Mouse (Mus musculus) lung, postnatal 14 days (tissue): ENCODE results near the gene Gpsm3.
A peak's percentile ranks its signal among the peaks of the same experiment; 100 is the strongest.

Experiments used
- DNase-seq: peaks from one replicate; pipeline ENCODE4 v3.0.0; 2021

Gpsm3 gene

GRCm38 (mm10) chr17:34631647-34632046 lies 42.0 kb downstream of the Gpsm3 start:
- no peak for DNase-seq

GRCm38 (mm10) chr17:34632261-34632691 lies 42.7 kb downstream of the Gpsm3 start:
- DNase-seq, result peak; percentile 81

DNA sequence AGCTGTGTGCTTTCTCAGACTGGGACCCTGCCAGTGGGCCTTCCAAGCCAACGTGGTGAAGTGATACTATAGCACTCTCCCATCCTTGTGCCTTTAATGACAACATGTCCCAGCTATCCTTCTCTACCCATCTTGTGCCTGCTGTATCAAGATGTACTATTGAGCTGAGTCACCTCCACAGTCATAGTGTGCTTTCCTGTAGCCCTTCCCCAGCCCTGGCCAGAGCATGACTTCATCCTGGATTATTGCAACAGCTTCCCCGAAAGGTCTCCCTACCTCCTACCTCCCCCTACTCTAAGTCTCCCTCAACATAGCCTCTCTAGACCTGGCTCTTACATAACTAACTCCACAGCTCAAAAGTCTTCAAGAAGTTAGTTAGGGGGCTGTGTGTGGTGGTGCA lies 46.1 kb downstream of the Gpsm3 start:
- no peak for DNase-seq

DNA sequence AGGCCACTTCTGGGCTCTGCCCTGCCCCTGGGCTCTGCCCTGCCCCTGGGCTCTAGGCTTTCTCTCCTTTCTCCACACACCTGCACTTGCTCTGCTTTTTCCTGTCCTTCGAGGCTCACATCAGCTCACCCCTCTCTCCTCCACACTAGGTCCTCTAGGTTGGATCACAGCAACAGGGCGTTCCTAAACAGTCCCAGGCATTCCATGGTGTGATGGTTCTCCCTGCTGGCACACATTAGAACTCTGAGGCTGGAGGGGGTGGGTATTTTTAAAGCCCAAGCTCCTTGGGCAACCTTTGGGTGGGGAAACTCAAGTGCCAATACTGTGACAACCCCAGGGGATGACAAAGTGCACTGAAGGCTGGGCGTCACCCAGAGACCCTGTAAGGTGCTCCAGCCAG lies 47.9 kb downstream of the Gpsm3 start:
- no peak for DNase-seq

- DNase-seq, result no peak
These were observed 50.1 kb downstream of the Gpsm3 start for GRCm38 (mm10) chr17:34639461-34640255.

DNA sequence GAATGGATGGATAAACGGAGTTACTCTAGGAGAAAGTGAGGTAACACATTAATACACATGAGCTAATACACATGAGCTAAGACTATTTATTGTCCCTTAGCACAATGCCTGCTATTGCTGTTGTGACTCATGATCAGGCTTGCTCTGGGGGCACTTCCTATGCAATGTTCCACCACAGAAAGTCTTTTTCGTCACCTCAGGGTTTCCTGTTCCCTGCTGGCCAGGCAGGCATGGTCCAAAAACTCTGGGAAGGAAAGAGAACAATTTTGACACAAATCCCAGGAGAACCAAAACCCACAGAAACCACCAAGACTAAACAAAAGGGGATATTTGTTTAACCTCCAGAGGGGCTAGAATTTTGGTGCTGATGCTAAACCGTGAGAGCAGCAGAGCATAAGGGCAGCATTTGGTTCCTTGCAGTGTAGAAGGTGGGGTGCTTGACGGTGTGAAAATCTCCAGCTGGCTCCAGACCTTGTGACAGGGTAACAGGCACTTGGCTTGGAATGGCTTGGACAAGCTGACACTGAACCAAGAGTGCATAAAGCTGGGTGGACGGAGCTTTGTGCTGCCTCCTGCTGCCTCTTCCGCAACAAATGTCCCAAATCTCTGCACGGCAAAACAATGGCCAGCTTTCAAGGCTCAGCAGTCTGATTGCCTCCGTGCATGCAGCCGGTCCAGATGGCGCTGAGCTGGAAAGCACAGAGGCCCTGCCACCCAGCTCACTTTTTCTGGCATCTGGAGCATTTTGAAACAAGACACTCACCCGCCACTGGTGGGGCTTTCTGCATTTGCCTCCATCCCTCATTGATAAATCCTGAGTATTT lies 51.4 kb downstream of the Gpsm3 start:
- no peak for DNase-seq
